Mouse (Mus musculus) heart, postnatal 10 days (tissue): ENCODE data around the gene Spryd3. TPM values are rescaled to one million over a fixed set of nuclear protein-coding genes. Genes with fewer than 3 reads are reported as not detected.

Experiments
- DNase-seq, 2 experiments: peaks; one replicate each; pipeline ENCODE4 v3.0.0; 2021
- intact Hi-C: fragments of 180-260 bp; cut with DNase I; formaldehyde crosslinking; loops from one replicate; pipeline ENCODE4 v1.15.1; 2025
- total RNA-seq, 2 experiments: library from RNA; stranded (reverse); gene quantifications; 2 replicates each; pipeline ENCODE4 v1.2.3; 2021

The Spryd3 gene
- total RNA-seq, 2 experiments from 2014 or later = 19.1 to 22.2 TPM

GRCm38 (mm10) chr15:102147674-102148402, 11.8 kb upstream of the Spryd3 start:
- intact Hi-C loops = loop anchor here (1.0 to 5.0 kb wide), 2 partner anchors 31 to 41 kb away; no protein-coding TSS in a partner anchor
- DNase-seq = no peak

GRCm38 (mm10) chr15:102146882-102147281, 10.8 kb upstream of the Spryd3 start:
- intact Hi-C loops = loop anchor here (1.0 to 5.0 kb wide), 2 partner anchors 30 to 40 kb away; no protein-coding TSS in a partner anchor

GRCm38 (mm10) chr15:102146089-102146488, 10.1 kb upstream of the Spryd3 start:
- DNase-seq = no peak
- intact Hi-C loops = loop anchor here (5.0 kb wide), 1 partner anchor 39 kb away; no protein-coding TSS in a partner anchor

More at GRCm38 (mm10) chr15:102146882-102147281, 10.8 kb upstream of the Spryd3 start:
- DNase-seq = peak; percentile 59 to 80

- intact Hi-C loops = loop anchor here (5.0 kb wide), 1 partner anchor 38 kb away; no protein-coding TSS in a partner anchor
- peak; percentile 21 to 41 for DNase-seq
Measured at GRCm38 (mm10) chr15:102145330-102145729, 9.3 kb upstream of the Spryd3 start.

GRCm38 (mm10) chr15:102144726-102145125, 8.7 kb upstream of the Spryd3 start:
- no peak for DNase-seq
- intact Hi-C loops = loop anchor here (5.0 kb wide), 1 partner anchor 37 kb away; no protein-coding TSS in a partner anchor

GRCm38 (mm10) chr15:102144274-102144711, 8.3 kb upstream of the Spryd3 start, which contains the start of gene Igfbp6:
Gene Igfbp6, plus strand, starts transcription at chr15:102144362.
- intact Hi-C loops = no loop called here
- DNase-seq = peak in 1 of 2 experiments; percentile 25

- intact Hi-C loops = no loop called here
Measured at GRCm38 (mm10) chr15:102142914-102143912, 7.2 kb upstream of the Spryd3 start.

GRCm38 (mm10) chr15:102141120-102141519, 5.1 kb upstream of the Spryd3 start:
- DNase-seq = no peak
- intact Hi-C loops = no loop called here

More at GRCm38 (mm10) chr15:102142914-102143912, 7.2 kb upstream of the Spryd3 start:
- peak; percentile 54 to 59 for DNase-seq

GRCm38 (mm10) chr15:102135522-102136128, 409 bp downstream of the Spryd3 start:
- intact Hi-C loops = no loop called here
- no peak for DNase-seq

- no peak for DNase-seq
- intact Hi-C loops = no loop called here
Measured at GRCm38 (mm10) chr15:102134709-102135108, 1.3 kb downstream of the Spryd3 start.

GRCm38 (mm10) chr15:102133314-102133713, 2.7 kb downstream of the Spryd3 start:
- intact Hi-C loops = no loop called here
- no peak for DNase-seq

- intact Hi-C loops = no loop called here
- peak; percentile 77 to 81 for DNase-seq
Measured at GRCm38 (mm10) chr15:102126303-102126702, 9.7 kb downstream of the Spryd3 start.

- intact Hi-C loops = no loop called here
- peak; percentile 54 to 57 for DNase-seq
Measured at GRCm38 (mm10) chr15:102120530-102120929, 15.5 kb downstream of the Spryd3 start.

GRCm38 (mm10) chr15:102119831-102120170, 16.2 kb downstream of the Spryd3 start:
- intact Hi-C loops = loop anchor here (5.0 kb wide), 1 partner anchor 102 kb away; no protein-coding TSS in a partner anchor
- DNase-seq = peak; percentile 46 to 54

- intact Hi-C loops = loop anchor here (5.0 kb wide), 1 partner anchor 103 kb away; no protein-coding TSS in a partner anchor
- no peak for DNase-seq
Measured at GRCm38 (mm10) chr15:102119121-102119830, 16.8 kb downstream of the Spryd3 start.

- intact Hi-C loops = loop anchor here (5.0 kb wide), 1 partner anchor 104 kb away; no protein-coding TSS in a partner anchor
Measured at GRCm38 (mm10) chr15:102118591-102118990, 17.4 kb downstream of the Spryd3 start.

GRCm38 (mm10) chr15:102117461-102118443, 18.3 kb downstream of the Spryd3 start:
- intact Hi-C loops = loop anchor here (1.0 to 5.0 kb wide), 2 partner anchors 30 to 105 kb away; no protein-coding TSS in a partner anchor
- peak; percentile 57 to 58 for DNase-seq

More at GRCm38 (mm10) chr15:102118591-102118990, 17.4 kb downstream of the Spryd3 start:
- DNase-seq = no peak
